Mouse (Mus musculus): ENCODE results near the gene Smyd5. TPM values are rescaled to one million over a fixed set of nuclear protein-coding genes. Genes with fewer than 3 reads are reported as not detected.

The Smyd5 gene
- total and polyA plus RNA-seq, 2 experiments from 2014 or later, result 15.0 to 16.0 TPM

GRCm38 (mm10) chr6:85436631-85437030 is 4.8 kb downstream of the Smyd5 start:
- DNase-seq (ENCODE audit: low spot score) (no peak), ATAC-seq (ENCODE audit: insufficient read depth, low read depth) (no peak)
- no peak overlapping the region for H3K9ac ChIP-seq (replicated peaks; ENCODE audit: low read depth, low read length)
- no peaks in the 10 kb centered on the region for H3K9me3 ChIP-seq (replicated peaks; ENCODE audit: control insufficient read depth, low read length)
- WGBS, result 72% methylated on average over 5 of the region's 6 CpGs
- H3K4me1 ChIP-seq (ENCODE audit: control insufficient read depth, insufficient read depth), result peaks cover 6% of the 10 kb centered on the region; the same call in 1 of the 2 replicates
- no peak overlapping the region for H3K27ac ChIP-seq (ENCODE audit: low read depth)
- TF ChIP-seq EP300 (IDR thresholded peaks at IDR 0.05; ENCODE audit: low read depth) (no peak), CTCF (IDR thresholded peaks at IDR 0.05; ENCODE audit: low read depth) (no peak)
- no peak overlapping the region for H3K4me2 ChIP-seq (ENCODE audit: low read depth, low read length)
- no peaks in the 10 kb centered on the region for H3K27me3 ChIP-seq (ENCODE audit: control insufficient read depth, insufficient read depth, low read length)
- H3K4me3 ChIP-seq (ENCODE audit: low read depth, low read length), result no peak overlapping the region
- peaks cover 22% of the 10 kb centered on the region for H3K36me3 ChIP-seq (replicated peaks; ENCODE audit: control insufficient read depth, insufficient read depth, low read length)

GRCm38 (mm10) chr6:85441142-85441541 is 9.4 kb downstream of the Smyd5 start:
- no peak overlapping the region for H3K4me3 ChIP-seq (ENCODE audit: low read depth, low read length)
- WGBS, result 87% methylated on average over 4 of the region's 4 CpGs
- no peaks in the 10 kb centered on the region for H3K27me3 ChIP-seq (ENCODE audit: control insufficient read depth, insufficient read depth, low read length)
- no peak overlapping the region for H3K9ac ChIP-seq (replicated peaks; ENCODE audit: low read depth, low read length)
- no peaks in the 10 kb centered on the region for H3K9me3 ChIP-seq (replicated peaks; ENCODE audit: control insufficient read depth, low read length)
- peaks cover 36% of the 10 kb centered on the region for H3K36me3 ChIP-seq (replicated peaks; ENCODE audit: control insufficient read depth, insufficient read depth, low read length)
- no peak for ATAC-seq (ENCODE audit: insufficient read depth, low read depth)
- H3K4me1 ChIP-seq (ENCODE audit: control insufficient read depth, insufficient read depth), result no peaks in the 10 kb centered on the region
- H3K27ac ChIP-seq (ENCODE audit: low read depth), result no peak overlapping the region
- no peak for DNase-seq (ENCODE audit: low spot score)
- TF ChIP-seq CTCF (IDR thresholded peaks at IDR 0.05; ENCODE audit: low read depth) (no peak), EP300 (IDR thresholded peaks at IDR 0.05; ENCODE audit: low read depth) (no peak)
- no peak overlapping the region for H3K4me2 ChIP-seq (ENCODE audit: low read depth, low read length)

DNA sequence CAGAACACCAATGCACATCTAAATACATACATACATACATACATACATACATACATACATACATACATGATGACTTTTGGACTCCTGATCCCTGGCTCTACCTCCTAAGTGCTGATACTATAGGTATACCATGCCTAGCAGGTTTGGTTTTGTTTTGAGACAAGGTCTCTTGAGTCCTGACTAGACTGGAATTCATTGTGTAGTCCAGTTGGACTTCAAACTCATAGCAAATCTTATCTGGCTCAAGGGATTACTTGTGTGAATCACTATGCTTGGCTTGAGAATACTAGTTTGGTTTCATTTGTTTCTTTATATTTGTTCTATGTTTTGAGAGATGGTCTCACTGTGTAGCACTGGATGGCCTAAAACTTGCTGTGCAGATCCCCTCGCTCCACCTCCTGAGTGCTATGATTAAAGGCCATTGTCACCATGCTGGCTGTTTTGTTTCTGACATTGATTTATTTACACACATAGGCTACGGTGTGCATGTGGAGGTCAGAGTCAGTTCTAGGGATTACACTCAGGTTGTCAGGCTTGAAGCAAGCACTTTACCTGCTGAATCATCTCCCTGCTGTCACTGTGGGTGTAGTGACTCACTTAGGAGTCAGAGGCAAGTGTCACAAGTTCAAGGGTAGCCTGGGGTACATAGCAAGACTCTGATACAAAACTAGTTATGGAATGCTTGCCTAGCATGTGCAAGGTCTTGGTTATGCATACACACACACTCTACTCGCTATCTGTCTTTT is 11.9 kb downstream of the Smyd5 start:
- Histone ChIP-seq H3K4me3 (ENCODE audit: low read depth, low read length) (no peak overlapping the region), H3K4me1 (ENCODE audit: control insufficient read depth, insufficient read depth) (no peaks in the 10 kb centered on the region), H3K9me3 (replicated peaks; ENCODE audit: control insufficient read depth, low read length) (no peaks in the 10 kb centered on the region), H3K27ac (ENCODE audit: low read depth) (peak overlapping the region; percentile 14; the same call in 1 of the 2 replicates), H3K9ac (replicated peaks; ENCODE audit: low read depth, low read length) (no peak overlapping the region), H3K27me3 (ENCODE audit: control insufficient read depth, insufficient read depth, low read length) (no peaks in the 10 kb centered on the region), H3K36me3 (replicated peaks; ENCODE audit: control insufficient read depth, insufficient read depth, low read length) (peaks cover 54% of the 10 kb centered on the region), H3K4me2 (ENCODE audit: low read depth, low read length) (no peak overlapping the region)
- ATAC-seq (ENCODE audit: insufficient read depth, low read depth) (no peak), DNase-seq (ENCODE audit: low spot score) (no peak)
- no peak for TF ChIP-seq CTCF (IDR thresholded peaks at IDR 0.05; ENCODE audit: low read depth)
- 89% methylated on average over 3 of the region's 3 CpGs for WGBS

GRCm38 (mm10) chr6:85444266-85444965 is 12.6 kb downstream of the Smyd5 start:
- no peak overlapping the region for H3K4me3 ChIP-seq (ENCODE audit: low read depth, low read length)
- DNase-seq (ENCODE audit: low spot score) (no peak), ATAC-seq (ENCODE audit: insufficient read depth, low read depth) (no peak)
- H3K36me3 ChIP-seq (replicated peaks; ENCODE audit: control insufficient read depth, insufficient read depth, low read length), result peaks cover 50% of the 10 kb centered on the region
- 79% methylated on average over 8 of the region's 8 CpGs for WGBS
- TF ChIP-seq EP300 (IDR thresholded peaks at IDR 0.05; ENCODE audit: low read depth), result no peak
- no peak for TF ChIP-seq CTCF (IDR thresholded peaks at IDR 0.05; ENCODE audit: low read depth)
- no peak overlapping the region for H3K9ac ChIP-seq (replicated peaks; ENCODE audit: low read depth, low read length)
- H3K9me3 ChIP-seq (replicated peaks; ENCODE audit: control insufficient read depth, low read length), result no peaks in the 10 kb centered on the region
- H3K4me1 ChIP-seq (ENCODE audit: control insufficient read depth, insufficient read depth), result no peaks in the 10 kb centered on the region
- H3K4me2 ChIP-seq (ENCODE audit: low read depth, low read length), result no peak overlapping the region
- H3K27ac ChIP-seq (ENCODE audit: low read depth), result no peak overlapping the region
- no peaks in the 10 kb centered on the region for H3K27me3 ChIP-seq (ENCODE audit: control insufficient read depth, insufficient read depth, low read length)

- ATAC-seq (ENCODE audit: insufficient read depth, low read depth) (no peak), DNase-seq (ENCODE audit: low spot score) (no peak)
- Histone ChIP-seq H3K4me3 (ENCODE audit: low read depth, low read length) (no peak overlapping the region), H3K27me3 (ENCODE audit: control insufficient read depth, insufficient read depth, low read length) (no peaks in the 10 kb centered on the region), H3K9me3 (replicated peaks; ENCODE audit: control insufficient read depth, low read length) (no peaks in the 10 kb centered on the region), H3K4me2 (ENCODE audit: low read depth, low read length) (no peak overlapping the region), H3K27ac (ENCODE audit: low read depth) (no peak overlapping the region), H3K4me1 (ENCODE audit: control insufficient read depth, insufficient read depth) (no peaks in the 10 kb centered on the region), H3K36me3 (replicated peaks; ENCODE audit: control insufficient read depth, insufficient read depth, low read length) (peaks cover 42% of the 10 kb centered on the region), H3K9ac (replicated peaks; ENCODE audit: low read depth, low read length) (no peak overlapping the region)
- WGBS, result 81% methylated on average over 5 of the region's 5 CpGs
- TF ChIP-seq EP300 (IDR thresholded peaks at IDR 0.05; ENCODE audit: low read depth), result no peak
- no peak for TF ChIP-seq CTCF (IDR thresholded peaks at IDR 0.05; ENCODE audit: low read depth)
Observed at GRCm38 (mm10) chr6:85445286-85445685, 13.5 kb downstream of the Smyd5 start.

Data from heart, postnatal 0 days (tissue).